ENCODE assay signal across 8 mouse cellular contexts in the genomic region with DNA sequence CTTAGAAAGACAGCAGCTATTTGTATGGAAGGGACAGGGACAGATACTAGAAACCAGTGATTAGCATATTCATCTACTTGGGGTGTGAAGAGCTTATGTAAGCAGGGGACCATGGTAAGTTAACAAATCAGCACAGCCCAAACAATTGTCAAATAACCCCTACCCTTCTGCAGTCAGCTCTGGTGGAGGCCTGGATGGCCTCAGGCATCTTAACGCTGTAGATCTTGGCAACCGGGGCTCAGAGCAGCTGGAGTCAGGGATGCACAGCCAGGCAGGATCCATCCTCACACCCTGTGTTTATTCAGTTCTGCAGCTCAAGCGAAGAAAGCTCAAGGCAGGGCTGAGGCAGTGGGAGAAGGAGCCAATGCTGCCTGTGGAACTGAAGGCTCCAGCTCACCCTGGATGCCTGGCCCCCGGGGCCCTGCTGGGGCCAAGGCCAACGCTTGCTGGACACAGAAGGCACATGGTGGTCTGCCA.
DNase-seq lines count a peak whose midpoint lies in the region; ATAC-seq and TF ChIP-seq lines count a peak whose summit lies in the region.

No protein-coding gene starts in this region.

- no peak for DNase-seq in intestine, embryonic 14.5 days (ENCODE audit: low spot score)
- peak; percentile 27 to 33 for DNase-seq in cerebellum, adult 18-20 months
- peak; percentile 26 for DNase-seq in heart, adult 8-10 months (ENCODE audit: low spot score)
- no peak for DNase-seq in layer of hippocampus, adult 8-10 months (ENCODE audit: low spot score in 2 of 2)
- no peak for DNase-seq in left cerebral cortex, postnatal 36 days (ENCODE audit: low spot score in 2 of 2)

- no peaks in the 10 kb centered on the region for H3K9me3 ChIP-seq in intestine, embryonic 14.5 days (ENCODE audit: control insufficient read depth, low read length)
- H3K9me3 ChIP-seq in intestine, postnatal 0 days (ENCODE audit: control insufficient read depth), result no peaks in the 10 kb centered on the region
- H3K9me3 ChIP-seq in midbrain, embryonic 13.5 days, result peaks cover 5% of the 10 kb centered on the region; the same call in 1 of the 2 replicates
- H3K9me3 ChIP-seq in liver, embryonic 12.5 days (replicated peaks), result no peaks in the 10 kb centered on the region

- no peaks in the 10 kb centered on the region for H3K27me3 ChIP-seq in intestine, embryonic 14.5 days (replicated peaks; ENCODE audit: control insufficient read depth, insufficient read depth, low read length)
- H3K27me3 ChIP-seq in intestine, postnatal 0 days (replicated peaks; ENCODE audit: control insufficient read depth, insufficient read depth, low read length), result no peaks in the 10 kb centered on the region
- H3K27me3 ChIP-seq in midbrain, embryonic 13.5 days, result no peaks in the 10 kb centered on the region
- no peaks in the 10 kb centered on the region for H3K27me3 ChIP-seq in liver, embryonic 12.5 days (replicated peaks)

- no peak overlapping the region for H3K4me3 ChIP-seq in intestine, embryonic 14.5 days (ENCODE audit: low read depth, low read length)
- H3K4me3 ChIP-seq in intestine, postnatal 0 days (ENCODE audit: low read depth, low read length), result no peak overlapping the region
- H3K4me3 ChIP-seq in midbrain, embryonic 13.5 days (replicated peaks), result no peak overlapping the region
- no peak overlapping the region for H3K4me3 ChIP-seq in liver, embryonic 12.5 days

- 31% methylated on average over 5 of the region's 5 CpGs for WGBS in intestine, embryonic 14.5 days
- 52% methylated on average over 5 of the region's 5 CpGs for WGBS in intestine, postnatal 0 days
- 47% methylated on average over 5 of the region's 5 CpGs for WGBS in midbrain, embryonic 13.5 days
- WGBS in liver, embryonic 12.5 days (ENCODE audit: insufficient replicate concordance), result 56% methylated on average over 5 of the region's 5 CpGs

- no peak for TF ChIP-seq CTCF in intestine, postnatal 0 days (IDR thresholded peaks at IDR 0.05; ENCODE audit: low read depth)

- peaks cover 4% of the 10 kb centered on the region for H3K4me1 ChIP-seq in intestine, embryonic 14.5 days (replicated peaks; ENCODE audit: control insufficient read depth, insufficient read depth, low read length)
- H3K4me1 ChIP-seq in intestine, postnatal 0 days (replicated peaks; ENCODE audit: control insufficient read depth, insufficient read depth, low read length), result no peaks in the 10 kb centered on the region
- H3K4me1 ChIP-seq in midbrain, embryonic 13.5 days (replicated peaks), result 0 out of 2 replicates have a peak, but pooled peaks cover 10% of the 10 kb centered on the region
- H3K4me1 ChIP-seq in liver, embryonic 12.5 days, result no peaks in the 10 kb centered on the region

- peak overlapping the region; percentile 82 for H3K27ac ChIP-seq in intestine, embryonic 14.5 days (ENCODE audit: low read depth)
- no peak overlapping the region for H3K27ac ChIP-seq in intestine, postnatal 0 days (ENCODE audit: low read depth, low read length)
- H3K27ac ChIP-seq in midbrain, embryonic 13.5 days, result peak overlapping the region; percentile 45; the same call in 1 of the 2 replicates
- no peak overlapping the region for H3K27ac ChIP-seq in liver, embryonic 12.5 days

- intact Hi-C loops in left cerebral cortex, postnatal 36 days (cut with DNase I), result loop anchor here (1.0 kb wide), 1 partner anchor 139 kb away; no protein-coding TSS in a partner anchor

- H3K4me2 ChIP-seq in intestine, embryonic 14.5 days (ENCODE audit: low read length), result no peak overlapping the region
- no peak overlapping the region for H3K4me2 ChIP-seq in intestine, postnatal 0 days (replicated peaks; ENCODE audit: low read depth)
- no peak overlapping the region for H3K4me2 ChIP-seq in midbrain, embryonic 13.5 days (replicated peaks)
- no peak overlapping the region for H3K4me2 ChIP-seq in liver, embryonic 12.5 days

- no peaks in the 10 kb centered on the region for H3K36me3 ChIP-seq in intestine, embryonic 14.5 days (ENCODE audit: control insufficient read depth, insufficient read depth, low read length)
- no peaks in the 10 kb centered on the region for H3K36me3 ChIP-seq in intestine, postnatal 0 days (ENCODE audit: control insufficient read depth, insufficient read depth)
- H3K36me3 ChIP-seq in midbrain, embryonic 13.5 days, result no peaks in the 10 kb centered on the region
- no peaks in the 10 kb centered on the region for H3K36me3 ChIP-seq in liver, embryonic 12.5 days

- no peak overlapping the region for H3K9ac ChIP-seq in intestine, embryonic 14.5 days (ENCODE audit: low read length)
- H3K9ac ChIP-seq in intestine, postnatal 0 days (ENCODE audit: low read depth, low read length), result no peak overlapping the region
- no peak overlapping the region for H3K9ac ChIP-seq in midbrain, embryonic 13.5 days (replicated peaks)
- H3K9ac ChIP-seq in liver, embryonic 12.5 days, result no peak overlapping the region

- ATAC-seq in intestine, embryonic 14.5 days (replicated peaks; ENCODE audit: low FRiP score, low TSS enrichment, low read depth), result no peak; the same call in 1 of the 2 replicates
- ATAC-seq in intestine, postnatal 0 days, result no peak
- peak; percentile 53 for ATAC-seq in midbrain, embryonic 13.5 days
- no peak for ATAC-seq in liver, embryonic 12.5 days

Comparison
In these comparisons a context has a peak if more than half of its experiments do, and no peak if none do; other contexts are left out.
1. H3K27ac ChIP-seq: peak in intestine, embryonic 14.5 days (single experiment) and midbrain, embryonic 13.5 days (single experiment); none in intestine, postnatal 0 days (single experiment) and liver, embryonic 12.5 days (single experiment).
2. DNase-seq: peak in cerebellum, adult 18-20 months (2 of 2) and heart, adult 8-10 months (single experiment); none in intestine, embryonic 14.5 days (single experiment), layer of hippocampus, adult 8-10 months (0 of 2) and left cerebral cortex, postnatal 36 days (0 of 2).